Mouse (Mus musculus) small intestine, adult 2 months (tissue): ENCODE measurements around the gene Pgm2l1.

Experiments
- CTCF ChIP-seq: fragments of 200-500 bp; IDR thresholded peaks from 2 replicates; pipeline ENCODE4 v1.5.1; 2012; ENCODE audit warnings: low read depth, mild to moderate bottlenecking, control low read depth, inconsistent platforms, low read length, moderate library complexity, mixed read lengths; ENCODE audit not compliant: insufficient replicate concordance, insufficient read length; ENCODE audit errors: extremely low read depth
- POLR2A ChIP-seq: fragments of 200-500 bp; IDR thresholded peaks from 2 replicates; pipeline ENCODE4 v1.6.1; 2012; ENCODE audit warnings: low read depth, mild to moderate bottlenecking, control low read depth, inconsistent platforms, low read length, moderate library complexity

DNA sequence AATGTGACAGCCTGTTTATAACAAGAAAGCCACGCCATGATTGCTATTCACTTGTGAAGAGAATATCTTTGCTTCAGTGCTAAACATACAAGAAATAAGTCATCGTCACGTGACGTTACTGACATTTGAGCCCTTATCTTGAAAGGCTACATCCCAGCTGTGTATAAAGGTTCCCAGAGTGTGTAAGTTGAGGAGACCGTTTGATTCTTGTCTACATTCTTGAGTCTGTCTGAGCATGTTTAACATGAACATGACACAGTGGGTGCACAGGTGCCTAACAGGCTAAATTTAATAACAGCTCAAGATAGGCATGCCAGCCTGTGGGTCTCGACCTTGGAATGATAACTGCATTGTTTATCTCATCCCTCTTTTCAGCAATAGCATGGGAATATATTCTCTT lies 47.3 kb downstream of the Pgm2l1 start:
- no peak for TF ChIP-seq CTCF
- no peak for TF ChIP-seq POLR2A
